Mouse (Mus musculus) kidney, adult 2 months (tissue): ENCODE measurements around the gene Doc2a. TPM values are rescaled to one million over a fixed set of nuclear protein-coding genes. Genes with fewer than 3 reads are reported as not detected.

Experiments used
- DNase-seq: peaks from one replicate; pipeline ENCODE4 v3.0.0; 2021
- H3K27ac ChIP-seq: fragments of 200-500 bp; 2 replicates; pipeline ENCODE4 v1.5.1; 2012; ENCODE audit warnings: low read depth, low read length, control low read depth, inconsistent platforms; ENCODE audit not compliant: insufficient read depth
- H3K27me3 ChIP-seq: fragments of 200-500 bp; replicated peaks from 2 replicates; pipeline ENCODE4 v1.6.1; 2012; ENCODE audit warnings: mild to moderate bottlenecking, moderate library complexity, low read length, inconsistent platforms; ENCODE audit not compliant: control insufficient read depth, insufficient read depth
- H3K36me3 ChIP-seq: fragments of 200-500 bp; 2 replicates; pipeline ENCODE4 v1.6.1; 2012; ENCODE audit warnings: mild to moderate bottlenecking, moderate library complexity, low read length, inconsistent platforms; ENCODE audit not compliant: control insufficient read depth, insufficient read depth
- H3K4me1 ChIP-seq: fragments of 200-500 bp; 2 replicates; pipeline ENCODE4 v1.6.1; 2011; ENCODE audit warnings: low read length; ENCODE audit not compliant: control insufficient read depth, insufficient read depth
- H3K4me3 ChIP-seq: fragments of 200-500 bp; 2 replicates; pipeline ENCODE4 v1.5.1; 2011; ENCODE audit warnings: mild to moderate bottlenecking, low read depth, low read length, control low read depth; ENCODE audit not compliant: insufficient read depth
- CTCF ChIP-seq: fragments of 200-500 bp; conservative IDR thresholded peaks from 2 replicates; pipeline ENCODE4 v1.5.1; 2011; ENCODE audit warnings: low read depth, mild to moderate bottlenecking, control low read depth, low read length, moderate library complexity, mixed read lengths; ENCODE audit not compliant: insufficient read depth, insufficient read length
- POLR2A ChIP-seq: fragments of 200-500 bp; IDR thresholded peaks from one replicate; pipeline ENCODE4 v1.6.1; 2011; ENCODE audit warnings: low read depth, low read length, control low read depth
- WGBS: fragments of 180-500 bp; shearing (Covaris S2); methylation state at CpG from one replicate; pipeline ENCODE4 v1.1.7; 2018; 5-methylcytosine and 5-hydroxymethylcytosine counted together
- polyA plus RNA-seq: library from polyadenylated mRNA; depleted of rRNA; stranded (reverse); fragments of >200 nt; gene quantifications from 2 replicates; pipeline ENCODE4 v1.2.3, GENCODE M21; 2012; rRNA removed

Doc2a gene
- 0.15 and 0.33 TPM in 2 replicates for polyA plus RNA-seq

- Histone ChIP-seq H3K27ac (no peak within 1 kb of the TSS), H3K4me1 (no peaks in the 10 kb centered on the region), H3K36me3 (no peaks in the 10 kb centered on the region), H3K27me3 (peaks cover 3% of the 10 kb centered on the region), H3K4me3 (peak within 1 kb of the TSS; percentile 45)
- DNase-seq = no peak
- TF ChIP-seq POLR2A (no peak), CTCF (no peak)
- WGBS = 62% methylated on average over 4 of the region's 4 CpGs
Observed at GRCm38 (mm10) chr7:126847116-126847420, at the start of gene Doc2a. Gene Doc2a, plus strand, starts transcription at chr7:126847416.

GRCm38 (mm10) chr7:126798127-126799049 lies 48.8 kb upstream of the Doc2a start:
- DNase-seq = peak; percentile 58
- Histone ChIP-seq H3K4me1 (peaks cover 3% of the 10 kb centered on the region; the same call in 1 of the 2 replicates), H3K4me3 (peak overlapping the region; percentile 93), H3K27ac (peak overlapping the region; percentile 98), H3K36me3 (peaks cover 6% of the 10 kb centered on the region; the same call in 1 of the 2 replicates), H3K27me3 (no peaks in the 10 kb centered on the region)
- TF ChIP-seq CTCF (no peak), POLR2A (no peak)
- WGBS = under 1% methylated on average over 40 of the region's 40 CpGs

- TF ChIP-seq POLR2A = peak; percentile 99
- no peak; the same call in 1 of the 2 replicates for TF ChIP-seq CTCF
- H3K4me1 ChIP-seq = peaks cover 3% of the 10 kb centered on the region; the same call in 1 of the 2 replicates
- WGBS = under 1% methylated on average over 36 of the region's 36 CpGs
- H3K4me3 ChIP-seq = peak overlapping the region; percentile 93
- peaks cover 6% of the 10 kb centered on the region; the same call in 1 of the 2 replicates for H3K36me3 ChIP-seq
- peak overlapping the region; percentile 98 for H3K27ac ChIP-seq
- DNase-seq = peak; percentile 99
- H3K27me3 ChIP-seq = no peaks in the 10 kb centered on the region
Observed at GRCm38 (mm10) chr7:126799050-126799467, 48.2 kb upstream of the Doc2a start.

- DNase-seq = no peak
- 4% methylated on average over 38 of the region's 38 CpGs for WGBS
Observed at GRCm38 (mm10) chr7:126799468-126800268, 47.5 kb upstream of the Doc2a start.

GRCm38 (mm10) chr7:126800269-126801056 lies 46.8 kb upstream of the Doc2a start:
- Histone ChIP-seq H3K27me3 (no peaks in the 10 kb centered on the region), H3K27ac (peak overlapping the region; percentile 86), H3K4me3 (peak overlapping the region; percentile 52), H3K4me1 (peaks cover 3% of the 10 kb centered on the region; the same call in 1 of the 2 replicates), H3K36me3 (peaks cover 2% of the 10 kb centered on the region; the same call in 1 of the 2 replicates)
- no peak for TF ChIP-seq POLR2A
- no peak for TF ChIP-seq CTCF
- DNase-seq = no peak
- 66% methylated on average over 5 of the region's 5 CpGs for WGBS

More at GRCm38 (mm10) chr7:126799468-126800268, 47.5 kb upstream of the Doc2a start:
- H3K36me3 ChIP-seq = peaks cover 6% of the 10 kb centered on the region; the same call in 1 of the 2 replicates
- H3K27me3 ChIP-seq = no peaks in the 10 kb centered on the region
- H3K27ac ChIP-seq = peak overlapping the region; percentile 86
- H3K4me3 ChIP-seq = peak overlapping the region; percentile 52
- H3K4me1 ChIP-seq = peaks cover 3% of the 10 kb centered on the region; the same call in 1 of the 2 replicates
- TF ChIP-seq POLR2A (peak; percentile 81), CTCF (peak; percentile 52)

- WGBS = 92% methylated on average over 16 of the region's 16 CpGs
- peaks cover 2% of the 10 kb centered on the region; the same call in 1 of the 2 replicates for H3K36me3 ChIP-seq
- no peak overlapping the region for H3K27ac ChIP-seq
- TF ChIP-seq CTCF (no peak), POLR2A (no peak)
- DNase-seq = no peak
- H3K4me3 ChIP-seq = no peak overlapping the region
- H3K27me3 ChIP-seq = no peaks in the 10 kb centered on the region
- H3K4me1 ChIP-seq = peaks cover 3% of the 10 kb centered on the region; the same call in 1 of the 2 replicates
Observed at GRCm38 (mm10) chr7:126801057-126801422, 46.2 kb upstream of the Doc2a start.
